Mouse (Mus musculus): ENCODE measurements around the gene Samd4b.
"Not testable (repeated sequence)": the region's sequence is repeated elsewhere in the genome, so short reads cannot be mapped to it uniquely, and the experiment has no call there.

Samd4b gene

GRCm38 (mm10) chr7:28562371-28562770 lies 35.6 kb downstream of the Samd4b start:
- DNase-seq (ENCODE audit: low read depth, low spot score), result no peak

DNA sequence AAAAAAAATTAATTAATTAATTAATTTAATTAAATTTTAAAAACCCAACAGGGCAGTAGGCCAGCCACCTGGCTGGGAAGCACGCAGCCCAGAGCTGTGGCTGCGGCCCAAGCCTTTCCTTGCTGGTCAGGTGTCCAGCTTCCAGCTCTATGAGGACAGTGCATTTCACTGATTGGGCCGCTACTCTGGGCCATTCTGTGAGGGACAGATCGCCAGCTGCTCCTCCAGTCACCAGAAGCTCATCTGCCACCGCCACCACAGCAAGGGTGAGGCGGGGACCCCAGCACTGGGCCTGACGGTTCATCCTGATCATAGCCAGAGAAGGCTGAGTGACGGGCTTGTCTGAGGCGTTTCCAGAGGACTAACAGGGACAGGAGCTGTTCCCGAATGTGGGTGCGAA lies 36.0 kb downstream of the Samd4b start:
- DNase-seq (ENCODE audit: low read depth, low spot score), result no peak

- no peak for DNase-seq (ENCODE audit: low read depth, low spot score)
Observed at GRCm38 (mm10) chr7:28560856-28561255, 37.1 kb downstream of the Samd4b start.

DNA sequence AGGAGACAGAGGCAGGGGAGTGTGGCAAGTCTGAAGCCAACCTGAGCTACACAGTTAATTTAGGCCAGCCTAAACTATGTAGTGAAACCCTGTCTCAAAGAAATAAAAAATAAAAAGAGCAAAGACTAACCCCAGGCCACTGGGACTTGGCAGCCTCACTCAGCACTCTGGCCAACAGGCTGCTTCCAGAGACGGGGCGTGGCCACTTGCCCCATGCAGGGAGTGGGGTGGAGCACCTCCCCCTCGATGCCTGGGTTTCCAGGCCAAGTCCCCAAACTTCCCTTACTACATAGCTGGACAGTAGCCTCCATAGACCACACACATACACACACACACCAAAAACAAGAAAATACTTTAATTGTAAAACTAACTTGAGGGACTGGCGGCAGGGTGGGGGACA lies 39.5 kb downstream of the Samd4b start:
- no peak for DNase-seq (ENCODE audit: low read depth, low spot score)

DNA sequence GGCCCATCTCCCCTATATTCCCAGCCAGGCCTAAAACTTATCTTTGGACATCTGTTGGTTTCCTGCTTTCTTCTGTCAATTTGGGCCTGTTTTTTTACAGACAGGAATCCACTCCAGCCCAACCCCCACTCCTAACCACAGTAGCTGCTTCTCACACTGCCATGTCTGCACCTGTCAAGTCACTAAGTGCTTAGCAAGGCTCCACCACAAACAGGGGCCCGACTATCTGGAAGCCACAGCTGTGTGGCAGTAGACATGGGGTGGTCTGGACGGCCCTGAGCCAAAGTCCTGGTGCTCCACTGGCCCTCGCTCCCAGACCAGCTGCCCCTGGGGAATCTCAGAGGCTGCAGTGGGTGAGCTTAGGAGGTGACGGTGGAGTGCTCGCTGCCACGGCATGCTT lies 40.2 kb downstream of the Samd4b start:
- DNase-seq (ENCODE audit: low read depth, low spot score), result no peak

- no peak for DNase-seq (ENCODE audit: low read depth, low spot score)
Observed at GRCm38 (mm10) chr7:28557069-28557468, 40.9 kb downstream of the Samd4b start.

DNA sequence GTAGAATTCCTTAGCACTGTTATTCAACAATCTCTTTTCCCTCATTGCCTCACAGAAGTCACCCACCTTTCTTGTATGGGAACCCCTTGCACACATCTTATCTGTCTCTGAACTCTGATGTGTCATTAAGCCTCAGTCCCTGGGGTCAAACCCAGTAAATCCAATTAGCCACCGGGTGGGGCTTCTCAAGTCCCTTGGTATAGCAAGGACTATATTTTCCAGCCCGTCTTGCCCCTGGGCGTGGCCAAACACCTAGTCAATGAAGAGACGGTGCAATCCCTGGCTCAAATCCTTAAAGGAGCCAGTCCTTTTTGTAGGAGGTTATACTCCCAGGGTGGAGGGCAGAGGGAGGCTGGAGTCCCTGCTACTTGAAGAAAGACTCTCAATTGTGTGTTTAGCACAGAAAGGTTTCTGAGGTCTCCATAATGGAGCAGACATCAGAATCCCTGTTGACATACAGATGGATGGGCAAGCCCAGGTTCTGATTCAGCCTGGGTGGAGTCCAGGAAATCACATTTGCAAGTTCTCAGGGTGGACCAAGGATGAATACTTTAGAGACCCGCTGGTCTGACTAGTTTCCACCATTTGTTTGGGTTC lies 41.9 kb downstream of the Samd4b start:
- DNase-seq (ENCODE audit: low read depth, low spot score), result no peak

DNA sequence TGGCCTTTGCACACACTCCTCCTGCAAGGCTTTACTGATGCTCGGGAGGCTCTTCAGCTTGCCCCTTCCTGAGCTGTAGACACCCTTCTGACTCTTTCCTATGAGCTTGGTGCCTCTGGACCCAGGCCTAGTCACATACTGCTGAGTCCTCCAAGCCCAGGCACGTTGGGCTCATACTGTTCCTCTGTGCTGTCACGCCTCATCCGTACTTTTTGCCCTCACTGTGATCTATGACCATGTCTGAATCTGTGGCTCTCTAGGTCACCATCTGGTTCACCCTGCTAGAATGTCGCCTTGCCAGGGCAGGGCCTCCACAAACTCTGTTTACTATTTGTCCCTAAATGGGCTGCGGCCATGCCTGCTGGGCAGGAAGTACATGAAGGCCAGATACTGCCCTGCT lies 44.9 kb downstream of the Samd4b start:
- no peak for DNase-seq (ENCODE audit: low read depth, low spot score)

DNA sequence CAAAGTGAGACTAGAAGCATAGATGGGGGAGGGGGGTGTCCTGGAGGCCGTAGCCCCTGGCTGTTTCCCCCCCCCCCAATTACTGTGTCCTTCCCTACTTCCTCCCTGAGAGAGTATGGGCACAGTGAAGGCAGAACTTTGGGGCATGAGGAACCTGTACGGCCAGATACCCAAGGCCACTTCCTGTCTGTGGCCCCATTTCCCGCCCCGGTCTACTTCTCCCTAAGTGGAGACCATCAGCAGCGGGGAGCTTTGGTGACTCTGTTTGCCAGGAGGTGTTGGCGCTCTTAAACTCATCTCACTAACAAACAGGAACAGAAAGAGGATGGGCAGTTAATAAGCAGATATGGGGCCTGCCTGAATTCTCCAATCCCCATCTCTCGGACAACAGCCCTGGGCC lies 50.3 kb downstream of the Samd4b start:
- DNase-seq (ENCODE audit: low read depth, low spot score), result no peak

DNA sequence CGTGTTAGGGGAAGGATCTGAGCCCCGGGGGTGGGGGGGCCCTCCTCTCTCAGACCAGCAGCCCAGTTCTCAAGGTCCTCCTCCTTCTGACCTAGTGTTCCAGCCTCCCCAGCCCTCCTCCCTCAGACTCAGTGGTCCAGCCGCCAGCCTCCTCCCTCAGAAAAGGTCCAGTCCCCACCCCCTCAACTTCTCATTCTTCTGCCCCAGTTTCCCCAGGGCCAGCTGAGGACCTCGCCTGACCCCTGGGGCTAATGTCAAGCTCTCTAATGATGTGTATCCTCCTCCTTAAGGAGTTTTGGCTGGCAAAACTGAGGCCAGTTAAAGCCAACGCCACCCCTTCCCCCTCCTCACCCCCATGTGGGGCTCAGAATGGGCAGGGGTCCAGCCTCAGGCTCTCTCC lies 50.8 kb downstream of the Samd4b start, which contains the start of gene Nccrp1:
Gene Nccrp1 (minus strand): TSS at position 101 of the 400 bp plus-strand sequence.
- no peak for DNase-seq (ENCODE audit: low read depth, low spot score)

GRCm38 (mm10) chr7:28546649-28547048 lies 51.3 kb downstream of the Samd4b start:
- no peak for DNase-seq (ENCODE audit: low read depth, low spot score)

- no peak for DNase-seq (ENCODE audit: low read depth, low spot score)
Observed at GRCm38 (mm10) chr7:28545891-28546210, 52.1 kb downstream of the Samd4b start.

GRCm38 (mm10) chr7:28545048-28545890 lies 52.7 kb downstream of the Samd4b start:
- no peak for DNase-seq (ENCODE audit: low read depth, low spot score)

DNA sequence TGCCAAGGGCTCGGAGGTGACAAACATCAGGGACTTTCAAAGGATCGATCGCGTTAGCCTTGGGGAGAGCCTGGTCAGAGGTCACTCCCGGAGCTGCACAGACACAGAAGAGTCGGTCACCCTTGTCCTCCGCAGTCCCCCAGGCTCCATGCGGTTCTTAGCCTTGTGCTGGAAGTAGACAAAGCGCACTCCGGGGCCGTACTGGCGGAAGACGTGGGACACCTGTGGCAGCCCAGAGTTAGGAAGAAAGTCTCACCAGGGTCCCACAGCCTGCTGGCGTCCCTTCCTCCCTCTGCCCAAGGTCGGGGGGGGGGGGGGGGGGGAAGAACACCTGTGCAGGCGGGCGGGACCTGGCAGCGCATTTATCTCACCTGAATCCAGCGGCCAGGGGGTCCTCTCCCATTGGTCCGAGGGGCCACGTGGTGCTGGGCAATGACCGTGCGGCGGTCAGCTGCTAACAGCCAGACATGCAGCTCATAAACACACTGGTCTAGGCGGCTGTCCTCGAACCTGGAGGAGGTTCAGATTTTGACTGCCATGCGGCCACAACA lies 53.8 kb downstream of the Samd4b start:
- no peak for DNase-seq (ENCODE audit: low read depth, low spot score)

DNA sequence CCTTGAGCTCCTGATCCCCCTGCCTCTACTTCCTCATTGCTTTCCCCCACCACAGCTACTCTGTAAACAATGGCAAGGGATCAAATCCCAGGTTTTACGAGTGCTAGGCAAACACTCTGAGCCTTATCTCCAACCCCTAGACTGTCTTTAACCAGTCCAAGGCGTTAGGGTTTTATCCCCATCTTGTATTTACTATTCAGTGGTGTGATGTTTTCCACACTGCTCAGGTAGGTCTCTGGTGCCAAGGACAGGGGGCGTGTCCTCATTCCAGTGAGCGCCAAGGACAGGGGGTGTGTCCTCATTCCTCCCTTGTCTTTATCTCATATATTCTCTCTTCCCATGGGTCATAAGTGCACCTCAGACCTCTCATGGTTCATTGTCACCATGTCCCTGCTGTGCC lies 57.4 kb downstream of the Samd4b start, which contains the start of gene Sycn:
Gene Sycn (plus strand): TSS at position 360 of the 400 bp plus-strand sequence.
- no peak for DNase-seq (ENCODE audit: low read depth, low spot score)

DNA sequence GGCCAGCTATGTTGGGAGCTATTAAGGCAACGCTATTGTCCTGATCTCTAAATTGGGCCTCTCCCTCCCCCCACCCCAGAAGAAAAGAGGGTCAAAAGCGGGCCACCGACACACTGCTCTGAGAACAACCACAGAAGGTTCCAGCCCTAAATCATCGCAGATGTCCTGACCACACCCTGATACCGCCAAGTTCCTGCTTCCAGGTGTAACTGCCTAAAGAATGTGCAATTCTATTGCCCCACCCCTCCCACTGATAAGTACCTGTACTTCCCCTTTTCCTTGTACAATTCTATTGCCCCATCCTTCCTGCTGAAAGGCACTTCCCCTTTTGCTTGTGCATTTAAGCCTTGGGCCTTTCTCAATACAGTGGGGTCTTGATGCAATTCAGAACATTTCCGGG lies 59.1 kb downstream of the Samd4b start:
- not testable (repeated sequence) for DNase-seq (ENCODE audit: low read depth, low spot score)

GRCm38 (mm10) chr7:28532005-28532404 lies 65.9 kb downstream of the Samd4b start:
- DNase-seq (ENCODE audit: low read depth, low spot score), result no peak

GRCm38 (mm10) chr7:28527922-28528719 lies 69.8 kb downstream of the Samd4b start:
- DNase-seq (ENCODE audit: low read depth, low spot score), result peak; percentile 46

DNA sequence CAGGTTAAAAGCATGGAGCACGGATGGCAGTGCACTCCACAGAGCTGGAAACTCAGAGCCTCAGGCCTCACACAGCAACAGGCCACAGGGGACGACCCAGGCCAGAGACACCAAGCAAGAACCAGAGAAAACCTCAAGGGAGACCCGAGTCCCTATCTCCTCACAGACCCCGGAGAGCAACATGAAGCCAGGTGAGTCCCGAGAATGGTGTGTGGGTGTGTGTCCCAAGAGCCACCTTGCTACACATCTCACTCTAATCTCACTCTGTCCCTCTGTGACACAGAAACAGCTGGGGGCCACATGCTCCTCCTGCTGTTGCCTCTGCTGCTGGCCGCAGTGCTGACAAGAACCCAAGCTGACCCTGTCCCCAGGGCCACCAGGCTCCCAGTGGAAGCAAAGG lies 75.4 kb downstream of the Samd4b start, which contains the start of gene Ifnl3:
Gene Ifnl3 (plus strand): TSS at position 301 of the 400 bp plus-strand sequence.
- not testable (repeated sequence) for DNase-seq (ENCODE audit: low read depth, low spot score)

GRCm38 (mm10) chr7:28511441-28511840 lies 86.5 kb downstream of the Samd4b start:
- no peak for DNase-seq (ENCODE audit: low read depth, low spot score)

- not testable (repeated sequence) for DNase-seq (ENCODE audit: low read depth, low spot score)
Observed at GRCm38 (mm10) chr7:28510405-28510974, 87.5 kb downstream of the Samd4b start, which contains the start of gene Ifnl2. TSS of gene Ifnl2 (minus strand) at chr7:28510455.

Measured in embryo, embryonic 11.5 days (tissue).